13 mouse cellular contexts compared by ENCODE assay signal in the genomic region with DNA sequence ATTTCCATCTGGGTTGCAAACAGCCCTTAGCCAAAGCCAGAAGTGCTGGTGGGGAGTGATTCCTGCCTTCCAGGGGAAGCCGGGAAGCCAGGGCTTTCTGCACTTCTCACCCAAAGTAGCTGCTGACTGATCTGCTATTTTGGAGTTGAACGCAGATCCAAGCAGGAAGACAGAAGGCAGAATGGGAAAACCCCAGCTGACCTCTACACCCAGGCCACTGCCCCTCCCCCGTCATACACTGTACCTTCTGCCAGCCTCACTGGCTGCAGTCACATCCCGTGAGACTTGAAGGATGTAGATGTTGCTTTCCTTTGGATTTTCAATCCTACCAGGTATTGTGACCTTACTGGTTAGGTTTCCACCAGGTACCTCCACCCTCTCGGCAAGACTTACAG. TPM values are rescaled to one million over a fixed set of nuclear protein-coding genes. Genes with fewer than 3 reads are reported as not detected.
A peak's percentile ranks its signal among the peaks of the same experiment; 100 is the strongest.
DNase-seq lines count a peak whose midpoint lies in the region; ATAC-seq and TF ChIP-seq lines count a peak whose summit lies in the region.
"Had no signal": no experiment of that assay in that cellular context is flagged by ENCODE, and none has a peak within 500 bp of the region (broad histone marks: within the 10 kb centered on the region; RNA-seq: fewer than 3 reads in every experiment).

No protein-coding gene starts in this region.

- H3K27ac ChIP-seq in gastrocnemius, adult 2 months: peak overlapping the region; percentile 63
- H3K27ac ChIP-seq in stomach, embryonic 16.5 days (ENCODE audit: low read length): peak overlapping the region; percentile 52
- H3K27ac ChIP-seq in stomach, postnatal 0 days (replicated peaks): no peak overlapping the region
- H3K27ac ChIP-seq: embryonic facial prominence, embryonic 15.5 days; limb, embryonic 10.5 days had no signal

- no peak overlapping the region for H3K4me3 ChIP-seq in gastrocnemius, adult 2 months
- H3K4me3 ChIP-seq in stomach, embryonic 16.5 days (replicated peaks; ENCODE audit: low read length): no peak overlapping the region
- no peak overlapping the region for H3K4me3 ChIP-seq in stomach, postnatal 0 days (ENCODE audit: low read depth, low read length)
- H3K4me3 ChIP-seq: embryonic facial prominence, embryonic 15.5 days; limb, embryonic 10.5 days; myocyte had no signal

- H3K9me3 ChIP-seq in stomach, embryonic 16.5 days (replicated peaks; ENCODE audit: control insufficient read depth, low read length): no peaks in the 10 kb centered on the region
- H3K9me3 ChIP-seq in stomach, postnatal 0 days (ENCODE audit: control insufficient read depth, low read length): no peaks in the 10 kb centered on the region
- H3K9me3 ChIP-seq: embryonic facial prominence, embryonic 15.5 days; limb, embryonic 10.5 days had no signal

- H3K4me2 ChIP-seq in stomach, embryonic 16.5 days (ENCODE audit: low read depth, low read length): no peak overlapping the region
- no peak overlapping the region for H3K4me2 ChIP-seq in stomach, postnatal 0 days (replicated peaks; ENCODE audit: low read depth)
- H3K4me2 ChIP-seq: embryonic facial prominence, embryonic 15.5 days had no signal

- DNase-seq in gastrocnemius, adult 2 months: no peak
- DNase-seq in gastrocnemius, postnatal 36 days: no peak
- DNase-seq in stomach, postnatal 0 days (ENCODE audit: low spot score): no peak
- DNase-seq in kidney, postnatal 10 days: peak; percentile 64
- DNase-seq in retina, postnatal 1 day: peak; percentile 46
- DNase-seq in frontal cortex, adult 2 months (ENCODE audit: extremely low spot score in 1 of 2, low spot score in 1 of 2): no peak
- DNase-seq: thymus, adult 18-20 months had no signal

- 54% methylated on average over 5 of the region's 5 CpGs for WGBS in stomach, embryonic 16.5 days
- 60% methylated on average over 5 of the region's 5 CpGs for WGBS in stomach, postnatal 0 days

- H3K4me1 ChIP-seq in stomach, embryonic 16.5 days (ENCODE audit: control insufficient read depth, insufficient read depth, low read length): peaks cover 24% of the 10 kb centered on the region
- H3K4me1 ChIP-seq in stomach, postnatal 0 days (replicated peaks; ENCODE audit: control insufficient read depth, insufficient read depth): no peaks in the 10 kb centered on the region

- TF ChIP-seq CTCF in gastrocnemius, adult 2 months (IDR thresholded peaks at IDR 0.05): no peak
- TF ChIP-seq CTCF in stomach, postnatal 0 days (IDR thresholded peaks at IDR 0.05; ENCODE audit: low read depth): no peak

- H3K36me3 ChIP-seq in stomach, embryonic 16.5 days (ENCODE audit: control insufficient read depth, insufficient read depth, low read length): no peaks in the 10 kb centered on the region
- H3K36me3 ChIP-seq in stomach, postnatal 0 days (ENCODE audit: control insufficient read depth, insufficient read depth, low read length): no peaks in the 10 kb centered on the region
- H3K36me3 ChIP-seq: embryonic facial prominence, embryonic 15.5 days; limb, embryonic 10.5 days had no signal

- no peak for ATAC-seq in stomach, embryonic 16.5 days (ENCODE audit: insufficient read depth, low FRiP score)
- no peak for ATAC-seq in stomach, postnatal 0 days (ENCODE audit: low FRiP score, low TSS enrichment)
- no peak for ATAC-seq in granulocyte monocyte progenitor cell, adult 5-6 weeks (replicated peaks; ENCODE audit: poor library complexity, severe bottlenecking)
- ATAC-seq: inflammation-experienced regulatory T-cells, adult 6 months had no signal

- intact Hi-C loops in gastrocnemius, adult 2 months (cut with DNase I): loop anchor here (5.0 kb wide), 1 partner anchor 37 kb away; no protein-coding TSS in a partner anchor
- intact Hi-C loops in gastrocnemius, postnatal 36 days (cut with DNase I): no loop called here

- no peak overlapping the region for H3K9ac ChIP-seq in stomach, embryonic 16.5 days (ENCODE audit: low read length)
- H3K9ac ChIP-seq in stomach, postnatal 0 days (ENCODE audit: low read length): no peak overlapping the region
- H3K9ac ChIP-seq: embryonic facial prominence, embryonic 15.5 days had no signal

- H3K27me3 ChIP-seq in stomach, embryonic 16.5 days (ENCODE audit: control insufficient read depth, insufficient read depth, low read length): no peaks in the 10 kb centered on the region
- no peaks in the 10 kb centered on the region for H3K27me3 ChIP-seq in stomach, postnatal 0 days (ENCODE audit: control insufficient read depth, insufficient read depth, low read length)
- H3K27me3 ChIP-seq: embryonic facial prominence, embryonic 15.5 days had no signal

- TF ChIP-seq EP300 in stomach, postnatal 0 days (optimal IDR thresholded peaks at IDR 0.05): no peak

RNA-seq across cellular contexts. Expression of gene Galnt18, which starts 40.4 kb away (rescaled TPM):
- 1 to 10 TPM; 3.1 to 4.4 TPM for total RNA-seq in gastrocnemius, adult 2 months (2021)
- 1 to 10 TPM; 3.8 to 3.9 TPM for total RNA-seq in gastrocnemius, postnatal 36 days (2021)
- polyA plus RNA-seq in stomach, embryonic 16.5 days (2015; fragmentation: Nextera tagmentation; extraction: Ambion mirVana): 35.3 and 35.6 TPM in 2 replicates
- polyA plus RNA-seq in stomach, postnatal 0 days (2015; fragmentation: Nextera tagmentation; extraction: Ambion mirVana): 20.5 and 21.8 TPM in 2 replicates
- not detected in 2 replicates for total RNA-seq in granulocyte monocyte progenitor cell, adult 5-6 weeks (2014; fragmentation: Nextera tagmentation)
- total RNA-seq in granulocyte monocyte progenitor cell, adult 5-6 weeks (2017): 0.09 TPM in 1 of 2 replicates, not detected in the other
- polyA plus RNA-seq in frontal cortex, adult 2 months (2012; rRNA removed): 28.7 and 29.0 TPM in 2 replicates
- polyA plus RNA-seq: inflammation-experienced regulatory T-cells, adult 6 months had no signal

Comparison
In these comparisons a context has a peak if more than half of its experiments do, and no peak if none do; other contexts are left out.
1. DNase-seq: peak in kidney, postnatal 10 days (single experiment) and retina, postnatal 1 day (single experiment); none in gastrocnemius, adult 2 months (single experiment), gastrocnemius, postnatal 36 days (0 of 2), stomach, postnatal 0 days (single experiment) and frontal cortex, adult 2 months (0 of 2).